Mouse (Mus musculus) forebrain, embryonic 11.5 days (tissue): ENCODE measurements around the gene Trpc4. TPM values are rescaled to one million over a fixed set of nuclear protein-coding genes. Genes with fewer than 3 reads are reported as not detected.

Source experiments
- ATAC-seq: fragments of 200-750 bp; cut with Nextera tagmentation; replicated peaks from 2 replicates; pipeline ENCODE4 v1.8.0; 2017; ENCODE audit warnings: moderate TSS enrichment; ENCODE audit not compliant: low FRiP score
- DNase-seq: peaks from one replicate; pipeline ENCODE4 v3.0.0-alpha.2; 2017; ENCODE audit warnings: low spot score
- H3K27ac ChIP-seq: fragments of 300-500 bp; sonication (generic); 2 replicates; pipeline ENCODE4 v1.5.1; 2014; ENCODE audit warnings: low read depth, low read length
- H3K27me3 ChIP-seq: fragments of 300-500 bp; sonication (generic); 2 replicates; pipeline ENCODE4 v1.6.1; 2014; ENCODE audit warnings: mild to moderate bottlenecking, low read length, mixed read lengths; ENCODE audit not compliant: control insufficient read depth, insufficient read depth
- H3K36me3 ChIP-seq: fragments of 300-500 bp; sonication (generic); 2 replicates; pipeline ENCODE4 v1.6.1; 2014; ENCODE audit warnings: mild to moderate bottlenecking, low read length, moderate library complexity, mixed read lengths; ENCODE audit not compliant: control insufficient read depth, insufficient read depth
- H3K4me1 ChIP-seq: fragments of 300-500 bp; sonication (generic); replicated peaks from 2 replicates; pipeline ENCODE4 v1.6.1; 2014; ENCODE audit warnings: low read length, mixed read lengths; ENCODE audit not compliant: control insufficient read depth, insufficient read depth
- H3K4me2 ChIP-seq: fragments of 300-500 bp; sonication (generic); 2 replicates; pipeline ENCODE4 v1.6.1; 2014; ENCODE audit warnings: low read depth, mild to moderate bottlenecking, low read length, moderate library complexity, mixed read lengths; ENCODE audit not compliant: severe bottlenecking
- H3K4me3 ChIP-seq: fragments of 300-500 bp; sonication (generic); 2 replicates; pipeline ENCODE4 v1.5.1; 2014; ENCODE audit warnings: low read depth, low read length
- H3K9ac ChIP-seq: fragments of 300-500 bp; sonication (generic); 2 replicates; pipeline ENCODE4 v1.6.1; 2014; ENCODE audit warnings: low read length
- H3K9me3 ChIP-seq: fragments of 300-500 bp; sonication (generic); 2 replicates; pipeline ENCODE4 v1.6.1; 2016; ENCODE audit warnings: low read length, mixed read lengths; ENCODE audit not compliant: control insufficient read depth
- WGBS: fragments of 180-500 bp; shearing (Covaris S2); extraction: QIAGEN DNeasy Blood & Tissue Kit; methylation state at CpG from one replicate; pipeline ENCODE4 v1.1.7; 2014; 5-methylcytosine and 5-hydroxymethylcytosine counted together
- polyA plus RNA-seq: library from polyadenylated mRNA; unstranded; fragments of >200 nt; fragmentation: Nextera tagmentation; extraction: Ambion mirVana; gene quantifications from 2 replicates; pipeline ENCODE4 v1.2.1, GENCODE M21; 2014

Trpc4 gene
- polyA plus RNA-seq, 1 experiment from 2014 or later = 1.2 TPM

DNA sequence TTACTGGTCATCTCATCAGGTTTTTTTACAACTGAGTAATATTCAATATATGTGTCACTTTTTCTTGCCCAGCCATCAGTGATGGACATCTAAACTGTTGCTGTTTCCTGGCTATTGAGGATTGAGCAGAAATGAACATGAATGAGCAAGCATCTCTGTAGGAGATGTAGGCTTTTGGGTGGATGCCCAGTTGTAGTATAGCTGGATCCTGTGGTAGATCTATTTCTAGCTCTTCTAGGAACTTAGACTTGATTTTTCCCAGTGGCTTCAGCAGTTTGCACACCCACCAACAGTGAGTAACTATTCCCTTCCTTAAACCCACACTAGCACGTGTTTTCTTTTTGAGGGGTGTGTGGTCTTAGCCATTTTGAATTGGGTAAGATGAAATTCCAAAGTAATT, 87.3 kb downstream of the Trpc4 start:
- no peak overlapping the region for H3K27ac ChIP-seq
- H3K4me2 ChIP-seq = no peak overlapping the region
- no peak overlapping the region for H3K4me3 ChIP-seq
- no peak overlapping the region for H3K9ac ChIP-seq
- no peaks in the 10 kb centered on the region for H3K36me3 ChIP-seq
- H3K27me3 ChIP-seq = no peaks in the 10 kb centered on the region
- DNase-seq (no peak), ATAC-seq (no peak)
- H3K4me1 ChIP-seq = no peaks in the 10 kb centered on the region
- no peaks in the 10 kb centered on the region for H3K9me3 ChIP-seq
- WGBS = 91% methylated on average over 1 of the region's 1 CpGs

GRCm38 (mm10) chr3:54244729-54245465, 89.1 kb downstream of the Trpc4 start:
- 90% methylated on average over 4 of the region's 4 CpGs for WGBS
- H3K4me2 ChIP-seq = no peak overlapping the region
- no peak for DNase-seq
- no peak overlapping the region for H3K27ac ChIP-seq
- no peak overlapping the region for H3K9ac ChIP-seq
- H3K4me3 ChIP-seq = no peak overlapping the region
- ATAC-seq = no peak
- no peaks in the 10 kb centered on the region for H3K27me3 ChIP-seq
- H3K36me3 ChIP-seq = no peaks in the 10 kb centered on the region
- H3K9me3 ChIP-seq = no peaks in the 10 kb centered on the region
- H3K4me1 ChIP-seq = no peaks in the 10 kb centered on the region

- Histone ChIP-seq H3K9me3 (no peaks in the 10 kb centered on the region), H3K27me3 (no peaks in the 10 kb centered on the region), H3K36me3 (no peaks in the 10 kb centered on the region), H3K4me2 (no peak overlapping the region), H3K9ac (no peak overlapping the region), H3K4me3 (no peak overlapping the region), H3K4me1 (no peaks in the 10 kb centered on the region), H3K27ac (no peak overlapping the region)
- DNase-seq (no peak), ATAC-seq (no peak)
- 82% methylated on average over 2 of the region's 2 CpGs for WGBS
Measured at GRCm38 (mm10) chr3:54246416-54246815, 90.6 kb downstream of the Trpc4 start.

DNA sequence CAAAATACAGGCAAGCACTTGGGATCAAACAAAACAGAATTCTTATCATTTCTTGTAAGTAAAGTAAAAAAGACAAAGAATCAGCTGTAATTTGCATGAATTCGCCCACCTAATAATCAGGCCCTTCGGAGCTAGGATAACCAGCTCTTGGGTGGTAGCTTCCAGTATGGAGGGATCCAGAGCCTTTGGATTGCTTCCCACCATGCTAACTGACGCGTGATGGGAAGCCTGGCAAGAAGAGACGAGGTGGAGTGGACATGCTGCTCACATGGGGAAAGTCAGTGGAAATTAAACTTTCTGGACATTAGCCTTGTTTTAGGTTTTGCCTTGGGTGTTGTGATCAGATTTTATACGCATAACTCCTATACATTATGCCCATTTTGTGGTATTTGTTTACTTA, 93.5 kb downstream of the Trpc4 start:
- ATAC-seq (no peak), DNase-seq (no peak)
- Histone ChIP-seq H3K27me3 (no peaks in the 10 kb centered on the region), H3K9ac (no peak overlapping the region), H3K4me3 (no peak overlapping the region), H3K4me1 (no peaks in the 10 kb centered on the region), H3K27ac (no peak overlapping the region), H3K36me3 (no peaks in the 10 kb centered on the region), H3K4me2 (no peak overlapping the region), H3K9me3 (no peaks in the 10 kb centered on the region)
- WGBS = 89% methylated on average over 6 of the region's 6 CpGs

GRCm38 (mm10) chr3:54266943-54267342, 111.1 kb downstream of the Trpc4 start:
- no peaks in the 10 kb centered on the region for H3K36me3 ChIP-seq
- 90% methylated on average over 1 of the region's 1 CpGs for WGBS
- H3K4me3 ChIP-seq = no peak overlapping the region
- no peaks in the 10 kb centered on the region for H3K4me1 ChIP-seq
- ATAC-seq = no peak
- H3K4me2 ChIP-seq = no peak overlapping the region
- H3K27ac ChIP-seq = no peak overlapping the region
- H3K9me3 ChIP-seq = no peaks in the 10 kb centered on the region
- H3K9ac ChIP-seq = no peak overlapping the region
- no peak for DNase-seq
- no peaks in the 10 kb centered on the region for H3K27me3 ChIP-seq

DNA sequence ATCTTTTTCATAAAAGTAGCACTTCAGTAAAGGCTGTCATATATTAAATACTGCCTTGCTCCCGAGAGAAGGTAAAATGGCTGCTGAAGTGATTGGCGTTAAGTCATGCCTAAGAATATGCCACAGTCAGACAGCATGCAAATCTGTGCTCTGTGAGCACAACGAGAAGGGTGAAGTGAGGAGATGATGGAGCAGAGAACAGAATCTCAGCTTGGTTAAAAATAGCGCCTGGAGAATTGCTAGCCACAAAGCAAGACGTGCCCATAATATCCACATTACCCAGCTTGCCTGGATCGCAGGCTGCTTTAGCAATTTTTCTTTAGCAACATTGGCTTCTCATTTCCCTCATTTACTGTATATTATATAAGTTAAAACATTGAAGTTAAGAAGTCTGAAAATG, 113.3 kb downstream of the Trpc4 start:
- no peak overlapping the region for H3K4me3 ChIP-seq
- no peak for ATAC-seq
- WGBS = 84% methylated on average over 6 of the region's 6 CpGs
- no peak overlapping the region for H3K9ac ChIP-seq
- H3K27ac ChIP-seq = no peak overlapping the region
- no peaks in the 10 kb centered on the region for H3K27me3 ChIP-seq
- no peaks in the 10 kb centered on the region for H3K9me3 ChIP-seq
- H3K36me3 ChIP-seq = no peaks in the 10 kb centered on the region
- no peaks in the 10 kb centered on the region for H3K4me1 ChIP-seq
- DNase-seq = no peak
- no peak overlapping the region for H3K4me2 ChIP-seq

DNA sequence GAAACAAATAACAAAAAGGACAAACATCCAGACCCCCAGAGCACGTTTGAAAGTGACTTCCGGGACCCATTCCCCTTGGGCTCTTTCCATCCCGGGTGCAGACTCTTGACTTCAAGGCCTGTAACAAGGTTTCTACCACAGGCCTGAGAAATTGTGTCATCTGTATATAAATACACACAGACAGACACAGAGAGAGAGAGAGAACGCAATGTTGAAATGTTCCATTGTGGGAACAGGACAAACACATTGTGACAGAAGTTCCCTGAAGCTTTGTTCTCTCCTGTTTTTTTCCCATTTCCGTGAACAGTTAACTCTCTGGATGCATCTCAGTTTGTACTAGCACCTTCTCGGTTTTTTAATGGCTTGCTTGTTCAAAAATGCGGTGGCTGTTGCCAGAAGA, 118.8 kb downstream of the Trpc4 start:
- no peak overlapping the region for H3K4me3 ChIP-seq
- no peak overlapping the region for H3K4me2 ChIP-seq
- no peaks in the 10 kb centered on the region for H3K27me3 ChIP-seq
- no peak for ATAC-seq
- H3K9ac ChIP-seq = no peak overlapping the region
- DNase-seq = no peak
- no peaks in the 10 kb centered on the region for H3K36me3 ChIP-seq
- H3K9me3 ChIP-seq = no peaks in the 10 kb centered on the region
- no peak overlapping the region for H3K27ac ChIP-seq
- 86% methylated on average over 7 of the region's 7 CpGs for WGBS
- H3K4me1 ChIP-seq = no peaks in the 10 kb centered on the region

GRCm38 (mm10) chr3:54289731-54290130, 133.9 kb downstream of the Trpc4 start:
- 74% methylated on average over 3 of the region's 3 CpGs for WGBS
- Histone ChIP-seq H3K4me3 (no peak overlapping the region), H3K4me1 (no peaks in the 10 kb centered on the region), H3K9me3 (no peaks in the 10 kb centered on the region), H3K27ac (no peak overlapping the region), H3K9ac (no peak overlapping the region), H3K27me3 (no peaks in the 10 kb centered on the region), H3K36me3 (no peaks in the 10 kb centered on the region), H3K4me2 (no peak overlapping the region)
- DNase-seq (no peak), ATAC-seq (no peak)

DNA sequence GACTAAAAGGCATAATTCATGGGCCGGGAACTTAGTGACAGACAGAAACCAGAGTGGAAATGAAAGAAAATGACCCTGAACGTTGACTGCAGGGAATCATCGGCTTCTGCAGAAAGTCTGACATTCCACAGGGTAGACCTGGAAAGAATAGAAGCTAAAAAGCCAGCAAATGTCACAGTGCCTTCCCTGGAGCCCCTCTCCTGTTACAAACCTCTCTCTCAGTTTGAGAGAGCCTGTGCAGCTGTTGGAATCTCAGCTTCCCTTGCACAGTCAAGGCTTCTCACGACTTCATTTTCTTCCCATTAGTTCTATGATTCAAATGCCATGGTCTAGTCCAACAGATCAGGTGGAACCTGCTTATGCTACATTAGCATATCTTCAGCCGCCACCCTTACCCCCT, 154.8 kb downstream of the Trpc4 start:
- H3K4me3 ChIP-seq = no peak overlapping the region
- 53% methylated on average over 5 of the region's 5 CpGs for WGBS
- DNase-seq (no peak), ATAC-seq (no peak)
- H3K27me3 ChIP-seq = no peaks in the 10 kb centered on the region
- no peak overlapping the region for H3K4me2 ChIP-seq
- H3K9ac ChIP-seq = no peak overlapping the region
- H3K9me3 ChIP-seq = no peaks in the 10 kb centered on the region
- no peaks in the 10 kb centered on the region for H3K36me3 ChIP-seq
- no peaks in the 10 kb centered on the region for H3K4me1 ChIP-seq
- no peak overlapping the region for H3K27ac ChIP-seq
